Mouse (Mus musculus): Measurements from ENCODE around the gene Jakmip3. TPM values are rescaled to one million over a fixed set of nuclear protein-coding genes. Genes with fewer than 3 reads are reported as not detected.

The Jakmip3 gene
- polyA plus RNA-seq, 1 experiment from 2014 or later = not detected

- H3K9me3 ChIP-seq (replicated peaks) = no peaks in the 10 kb centered on the region
- H3K27ac ChIP-seq = no peak overlapping the region
- no peaks in the 10 kb centered on the region for H3K4me1 ChIP-seq (replicated peaks)
- H3K4me2 ChIP-seq = no peak overlapping the region
- H3K4me3 ChIP-seq (replicated peaks) = no peak overlapping the region
- DNase-seq (no peak), ATAC-seq (ENCODE audit: low read depth) (no peak)
- no peaks in the 10 kb centered on the region for H3K27me3 ChIP-seq
- 29% methylated on average over 4 of the region's 4 CpGs for WGBS (ENCODE audit: insufficient replicate concordance)
- H3K36me3 ChIP-seq = no peaks in the 10 kb centered on the region
- H3K9ac ChIP-seq = no peak overlapping the region
Measured at GRCm38 (mm10) chr7:139063406-139063805, 122.9 kb downstream of the Jakmip3 start.

- H3K4me2 ChIP-seq = no peak overlapping the region
- DNase-seq (no peak), ATAC-seq (ENCODE audit: low read depth) (no peak)
- H3K27ac ChIP-seq = no peak overlapping the region
- H3K4me3 ChIP-seq (replicated peaks) = no peak overlapping the region
- H3K9ac ChIP-seq = no peak overlapping the region
- whole genome bisulfite sequencing (ENCODE audit: insufficient replicate concordance) = 2% methylated on average over 2 of the region's 2 CpGs
- no peaks in the 10 kb centered on the region for H3K9me3 ChIP-seq (replicated peaks)
- H3K36me3 ChIP-seq = no peaks in the 10 kb centered on the region
- no peaks in the 10 kb centered on the region for H3K4me1 ChIP-seq (replicated peaks)
- H3K27me3 ChIP-seq = no peaks in the 10 kb centered on the region
Measured at GRCm38 (mm10) chr7:139068182-139068623, 127.7 kb downstream of the Jakmip3 start.

- WGBS (ENCODE audit: insufficient replicate concordance) = 41% methylated on average over 6 of the region's 6 CpGs
- Histone ChIP-seq H3K9ac (no peak overlapping the region), H3K4me3 (replicated peaks) (no peak overlapping the region), H3K4me1 (replicated peaks) (no peaks in the 10 kb centered on the region), H3K36me3 (no peaks in the 10 kb centered on the region), H3K27me3 (no peaks in the 10 kb centered on the region; the same call in 1 of the 2 replicates), H3K9me3 (replicated peaks) (no peaks in the 10 kb centered on the region), H3K4me2 (no peak overlapping the region), H3K27ac (no peak overlapping the region)
- DNase-seq (no peak), ATAC-seq (ENCODE audit: low read depth) (no peak)
Measured at GRCm38 (mm10) chr7:139074189-139074588, 133.7 kb downstream of the Jakmip3 start.

- Histone ChIP-seq H3K9me3 (replicated peaks) (no peaks in the 10 kb centered on the region), H3K4me1 (replicated peaks) (no peaks in the 10 kb centered on the region), H3K9ac (no peak overlapping the region), H3K4me2 (no peak overlapping the region), H3K36me3 (no peaks in the 10 kb centered on the region), H3K27ac (no peak overlapping the region), H3K4me3 (replicated peaks) (no peak overlapping the region), H3K27me3 (no peaks in the 10 kb centered on the region; the same call in 1 of the 2 replicates)
- DNase-seq (no peak), ATAC-seq (ENCODE audit: low read depth) (no peak)
- WGBS (ENCODE audit: insufficient replicate concordance) = 62% methylated on average over 14 of the region's 14 CpGs
Measured at GRCm38 (mm10) chr7:139075054-139075794, 134.7 kb downstream of the Jakmip3 start.

GRCm38 (mm10) chr7:139077283-139077682 is 136.8 kb downstream of the Jakmip3 start:
- no peak for ATAC-seq (ENCODE audit: low read depth)
- Histone ChIP-seq H3K9me3 (replicated peaks) (no peaks in the 10 kb centered on the region), H3K27ac (no peak overlapping the region), H3K4me1 (replicated peaks) (no peaks in the 10 kb centered on the region), H3K36me3 (no peaks in the 10 kb centered on the region), H3K4me2 (no peak overlapping the region), H3K27me3 (no peaks in the 10 kb centered on the region; the same call in 1 of the 2 replicates), H3K9ac (no peak overlapping the region), H3K4me3 (replicated peaks) (no peak overlapping the region)
- no peak for DNase-seq
- 23% methylated on average over 7 of the region's 7 CpGs for WGBS (ENCODE audit: insufficient replicate concordance)

GRCm38 (mm10) chr7:139078181-139078580 is 137.7 kb downstream of the Jakmip3 start:
- DNase-seq (no peak), ATAC-seq (ENCODE audit: low read depth) (no peak)
- WGBS (ENCODE audit: insufficient replicate concordance) = 56% methylated on average over 6 of the region's 6 CpGs

GRCm38 (mm10) chr7:139079141-139079540 is 138.6 kb downstream of the Jakmip3 start:
- DNase-seq (no peak), ATAC-seq (ENCODE audit: low read depth) (no peak)
- Histone ChIP-seq H3K4me1 (replicated peaks) (no peaks in the 10 kb centered on the region), H3K36me3 (no peaks in the 10 kb centered on the region), H3K4me2 (no peak overlapping the region), H3K27me3 (peaks cover 6% of the 10 kb centered on the region; the same call in 1 of the 2 replicates), H3K9ac (no peak overlapping the region), H3K9me3 (replicated peaks) (no peaks in the 10 kb centered on the region), H3K27ac (no peak overlapping the region), H3K4me3 (replicated peaks) (no peak overlapping the region)
- WGBS (ENCODE audit: insufficient replicate concordance) = 54% methylated on average over 7 of the region's 7 CpGs

More at GRCm38 (mm10) chr7:139078181-139078580, 137.7 kb downstream of the Jakmip3 start:
- no peak overlapping the region for H3K4me3 ChIP-seq (replicated peaks)
- H3K27me3 ChIP-seq = peaks cover 4% of the 10 kb centered on the region; the same call in 1 of the 2 replicates
- H3K4me2 ChIP-seq = no peak overlapping the region
- H3K36me3 ChIP-seq = no peaks in the 10 kb centered on the region
- H3K4me1 ChIP-seq (replicated peaks) = no peaks in the 10 kb centered on the region
- H3K9me3 ChIP-seq (replicated peaks) = no peaks in the 10 kb centered on the region
- H3K27ac ChIP-seq = no peak overlapping the region
- H3K9ac ChIP-seq = no peak overlapping the region

GRCm38 (mm10) chr7:139080714-139081113 is 140.2 kb downstream of the Jakmip3 start:
- H3K4me3 ChIP-seq (replicated peaks) = no peak overlapping the region
- no peaks in the 10 kb centered on the region for H3K9me3 ChIP-seq (replicated peaks)
- no peak overlapping the region for H3K4me2 ChIP-seq
- no peaks in the 10 kb centered on the region for H3K4me1 ChIP-seq (replicated peaks)
- ATAC-seq (ENCODE audit: low read depth) = no peak
- H3K36me3 ChIP-seq = no peaks in the 10 kb centered on the region
- H3K27ac ChIP-seq = no peak overlapping the region
- no peak for DNase-seq
- H3K9ac ChIP-seq = no peak overlapping the region
- peaks cover 22% of the 10 kb centered on the region for H3K27me3 ChIP-seq
- WGBS (ENCODE audit: insufficient replicate concordance) = 58% methylated on average over 4 of the region's 4 CpGs

GRCm38 (mm10) chr7:139081158-139081557 is 140.6 kb downstream of the Jakmip3 start:
- WGBS (ENCODE audit: insufficient replicate concordance) = 59% methylated on average over 5 of the region's 5 CpGs
- Histone ChIP-seq H3K4me3 (replicated peaks) (no peak overlapping the region), H3K9ac (no peak overlapping the region), H3K27me3 (peaks cover 26% of the 10 kb centered on the region), H3K27ac (no peak overlapping the region), H3K4me1 (replicated peaks) (no peaks in the 10 kb centered on the region; the same call in 1 of the 2 replicates), H3K4me2 (no peak overlapping the region), H3K36me3 (no peaks in the 10 kb centered on the region), H3K9me3 (replicated peaks) (no peaks in the 10 kb centered on the region)
- DNase-seq (no peak), ATAC-seq (ENCODE audit: low read depth) (no peak)

GRCm38 (mm10) chr7:139082281-139082680 is 141.8 kb downstream of the Jakmip3 start:
- H3K9ac ChIP-seq = no peak overlapping the region
- DNase-seq (no peak), ATAC-seq (ENCODE audit: low read depth) (no peak)
- no peak overlapping the region for H3K4me3 ChIP-seq (replicated peaks)
- 75% methylated on average over 8 of the region's 8 CpGs for WGBS (ENCODE audit: insufficient replicate concordance)
- no peak overlapping the region for H3K4me2 ChIP-seq
- H3K9me3 ChIP-seq (replicated peaks) = no peaks in the 10 kb centered on the region
- no peak overlapping the region for H3K27ac ChIP-seq
- H3K27me3 ChIP-seq = peaks cover 38% of the 10 kb centered on the region
- no peaks in the 10 kb centered on the region for H3K36me3 ChIP-seq
- H3K4me1 ChIP-seq (replicated peaks) = no peaks in the 10 kb centered on the region; the same call in 1 of the 2 replicates

- 37% methylated on average over 1 of the region's 1 CpGs for WGBS (ENCODE audit: insufficient replicate concordance)
- H3K4me2 ChIP-seq = no peak overlapping the region
- peaks cover 57% of the 10 kb centered on the region for H3K27me3 ChIP-seq
- no peak overlapping the region for H3K9ac ChIP-seq
- ATAC-seq (ENCODE audit: low read depth) (no peak), DNase-seq (no peak)
- H3K4me1 ChIP-seq (replicated peaks) = no peaks in the 10 kb centered on the region; the same call in 1 of the 2 replicates
- no peak overlapping the region for H3K27ac ChIP-seq
- no peak overlapping the region for H3K4me3 ChIP-seq (replicated peaks)
- no peaks in the 10 kb centered on the region for H3K9me3 ChIP-seq (replicated peaks)
- no peaks in the 10 kb centered on the region for H3K36me3 ChIP-seq
Measured at GRCm38 (mm10) chr7:139084316-139084715, 143.8 kb downstream of the Jakmip3 start.
